Mouse (Mus musculus) limb, embryonic 15.5 days (tissue): Measurements from ENCODE around the gene Ppp6r3. TPM values are rescaled to one million over a fixed set of nuclear protein-coding genes. Genes with fewer than 3 reads are reported as not detected.

Experiments
- ATAC-seq: fragments of 200-750 bp; cut with Nextera tagmentation; 2 replicates; pipeline ENCODE4 v1.8.0; 2017; ENCODE audit warnings: low read depth, moderate TSS enrichment; ENCODE audit not compliant: insufficient number of reproducible peaks, low FRiP score, low TSS enrichment
- H3K27ac ChIP-seq: fragments of 300-500 bp; sonication (generic); 2 replicates; pipeline ENCODE4 v1.5.1; 2015; ENCODE audit warnings: moderate library complexity, mild to moderate bottlenecking, inconsistent platforms
- H3K27me3 ChIP-seq: fragments of 300-500 bp; sonication (generic); 2 replicates; pipeline ENCODE4 v1.6.1; 2015; ENCODE audit warnings: inconsistent platforms
- H3K36me3 ChIP-seq: fragments of 300-500 bp; sonication (generic); 2 replicates; pipeline ENCODE4 v1.6.1; 2015; ENCODE audit warnings: inconsistent platforms
- H3K4me1 ChIP-seq: fragments of 300-500 bp; sonication (generic); 2 replicates; pipeline ENCODE4 v1.6.1; 2015; ENCODE audit warnings: inconsistent platforms
- H3K4me2 ChIP-seq: fragments of 300-500 bp; sonication (generic); 2 replicates; pipeline ENCODE4 v1.6.1; 2015; ENCODE audit warnings: mild to moderate bottlenecking, inconsistent platforms
- H3K4me3 ChIP-seq: fragments of 300-500 bp; sonication (generic); 2 replicates; pipeline ENCODE4 v1.5.1; 2015; ENCODE audit warnings: mild to moderate bottlenecking, inconsistent platforms
- H3K9ac ChIP-seq: fragments of 300-500 bp; sonication (generic); 2 replicates; pipeline ENCODE4 v1.6.1; 2015; ENCODE audit warnings: inconsistent platforms
- H3K9me3 ChIP-seq: fragments of 300-500 bp; sonication (generic); 2 replicates; pipeline ENCODE4 v1.6.1; 2016; ENCODE audit warnings: inconsistent platforms
- WGBS: fragments of 180-500 bp; shearing (Covaris S2); methylation state at CpG from one replicate; pipeline ENCODE4 v1.1.7; 2015; 5-methylcytosine and 5-hydroxymethylcytosine counted together
- polyA plus RNA-seq: library from polyadenylated mRNA; unstranded; fragments of >200 nt; fragmentation: Nextera tagmentation; extraction: Ambion mirVana; gene quantifications from 2 replicates; pipeline ENCODE4 v1.2.1, GENCODE M21; 2015

Gene Ppp6r3
- 46.8 and 55.6 TPM in 2 replicates for polyA plus RNA-seq

DNA sequence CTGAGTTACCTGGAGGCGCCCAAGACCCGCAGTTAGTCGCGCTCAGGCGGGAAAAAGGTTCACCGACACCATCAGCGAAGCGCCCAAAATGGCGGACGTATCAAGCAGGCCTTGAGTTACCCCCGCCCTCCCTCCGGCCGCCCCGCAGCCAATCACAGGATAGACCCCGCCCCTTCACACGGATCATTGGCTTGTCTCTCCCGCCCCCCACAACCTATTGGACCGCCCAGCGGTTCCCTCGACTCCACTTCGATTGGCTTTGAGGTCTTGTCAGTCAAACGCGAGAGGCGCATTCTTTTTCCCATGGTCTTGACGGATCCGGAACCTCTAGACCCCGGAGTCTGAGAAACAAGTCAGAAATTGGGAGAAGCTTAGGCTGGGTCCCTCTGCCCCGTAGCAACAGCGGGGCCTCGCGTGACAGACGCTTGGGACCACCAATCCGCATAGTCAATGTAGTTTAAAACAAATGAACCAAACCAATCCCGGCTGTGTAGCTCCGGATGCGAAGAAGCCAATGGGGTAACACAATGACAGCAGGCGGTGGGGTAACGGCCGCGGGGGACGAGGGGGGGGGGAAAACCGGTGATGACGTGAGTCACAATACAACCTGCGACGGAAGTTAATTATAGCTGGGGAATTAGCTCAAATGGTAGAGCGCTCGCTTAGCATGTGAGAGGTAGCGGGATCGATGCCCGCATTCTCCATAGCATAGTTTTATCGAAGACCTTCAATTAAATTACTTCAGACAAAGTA lies at the start of gene Ppp6r3:
Gene Ppp6r3, minus strand, starts transcription at position 118 of the 753 bp plus-strand sequence.
- Histone ChIP-seq H3K4me3 (peak within 1 kb of the TSS; percentile 94), H3K27me3 (no peaks in the 10 kb centered on the region), H3K36me3 (no peaks in the 10 kb centered on the region), H3K4me1 (peaks cover 25% of the 10 kb centered on the region), H3K27ac (peak within 1 kb of the TSS; percentile 97), H3K4me2 (peak within 1 kb of the TSS; percentile 72), H3K9ac (peak within 1 kb of the TSS; percentile 74), H3K9me3 (no peaks in the 10 kb centered on the region)
- ATAC-seq, result peak; percentile 98
- WGBS, result under 1% methylated on average over 51 of the region's 51 CpGs

DNA sequence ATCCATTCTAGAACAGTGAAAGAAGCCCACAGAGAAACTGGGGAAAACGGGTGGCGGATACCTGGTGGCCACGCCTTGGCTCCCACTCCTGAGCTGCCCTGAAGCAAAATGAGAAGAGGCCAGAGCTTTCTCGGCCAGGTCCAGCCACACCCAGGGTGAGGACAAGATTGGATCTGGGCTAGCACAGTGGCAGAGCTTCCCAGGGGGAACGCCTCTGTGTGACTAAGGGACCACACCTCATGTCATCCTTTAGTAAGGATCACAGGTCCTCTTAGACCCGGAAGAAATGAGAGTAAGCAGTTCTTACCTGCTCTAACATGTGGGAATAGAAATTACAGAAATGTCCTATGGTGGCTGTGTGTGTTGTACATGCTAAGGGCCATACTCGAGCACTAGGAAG lies 49.6 kb upstream of the Ppp6r3 start:
- no peak for ATAC-seq
- WGBS, result 81% methylated on average over 7 of the region's 7 CpGs
- Histone ChIP-seq H3K4me3 (no peak overlapping the region), H3K36me3 (peaks cover 86% of the 10 kb centered on the region), H3K4me2 (no peak overlapping the region), H3K9ac (no peak overlapping the region), H3K9me3 (0 out of 2 replicates have a peak, but pooled peaks cover under 1% of the 10 kb centered on the region), H3K27me3 (no peaks in the 10 kb centered on the region), H3K4me1 (0 out of 2 replicates have a peak, but pooled peaks cover 4% of the 10 kb centered on the region), H3K27ac (no peak overlapping the region)

DNA sequence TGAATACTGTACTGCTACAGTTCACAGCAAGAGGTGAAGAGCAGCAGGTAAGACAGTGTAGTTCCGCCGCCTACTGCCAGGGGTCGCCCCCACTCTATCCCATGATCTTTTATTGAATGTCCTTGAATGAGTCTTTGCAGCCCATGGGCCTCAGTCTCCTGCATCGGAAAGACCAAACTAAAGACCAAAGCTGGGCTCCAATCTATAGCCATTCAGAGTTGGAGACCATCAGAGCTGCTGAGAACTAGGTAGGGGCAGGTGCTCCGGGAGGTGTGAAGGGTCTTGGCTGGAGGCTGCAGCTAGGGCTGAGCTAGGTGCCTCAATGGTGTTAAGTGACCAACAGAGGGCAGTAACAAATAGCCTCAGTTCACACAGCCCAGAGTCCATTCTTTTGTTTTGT lies 48.3 kb upstream of the Ppp6r3 start:
- Histone ChIP-seq H3K36me3 (peaks cover 86% of the 10 kb centered on the region), H3K9me3 (peaks cover 8% of the 10 kb centered on the region; the same call in 1 of the 2 replicates), H3K9ac (no peak overlapping the region), H3K4me3 (no peak overlapping the region), H3K4me1 (0 out of 2 replicates have a peak, but pooled peaks cover 4% of the 10 kb centered on the region), H3K4me2 (no peak overlapping the region), H3K27ac (0 out of 2 replicates have a peak overlapping the region, but pooled peaks have one; percentile 22), H3K27me3 (no peaks in the 10 kb centered on the region)
- 68% methylated on average over 5 of the region's 5 CpGs for WGBS
- no peak; the same call in 1 of the 2 replicates for ATAC-seq

DNA sequence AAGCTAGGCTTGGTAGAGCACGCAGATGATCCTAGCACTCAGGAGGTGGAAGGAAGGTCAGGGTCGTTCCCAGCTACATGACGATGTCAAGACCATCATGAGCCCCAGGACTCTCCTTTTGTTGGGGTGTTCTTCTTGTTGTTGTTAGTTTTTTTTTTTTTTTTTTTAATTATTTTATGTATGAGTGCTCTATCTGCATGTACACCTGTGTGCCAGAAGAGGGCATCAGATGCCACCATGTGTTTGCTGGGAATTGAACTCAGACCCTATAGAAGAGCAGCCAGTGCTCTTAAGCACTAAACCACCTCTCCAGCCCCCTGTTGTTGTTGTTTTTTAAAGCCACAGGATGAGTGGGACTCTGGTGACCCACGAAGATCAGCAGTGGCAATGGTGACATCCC lies 47.7 kb upstream of the Ppp6r3 start:
- Histone ChIP-seq H3K9ac (no peak overlapping the region), H3K27me3 (no peaks in the 10 kb centered on the region), H3K9me3 (peaks cover 8% of the 10 kb centered on the region; the same call in 1 of the 2 replicates), H3K4me3 (no peak overlapping the region), H3K4me2 (no peak overlapping the region), H3K36me3 (peaks cover 86% of the 10 kb centered on the region), H3K27ac (no peak overlapping the region), H3K4me1 (0 out of 2 replicates have a peak, but pooled peaks cover 4% of the 10 kb centered on the region)
- no peak for ATAC-seq
- WGBS, result 96% methylated on average over 4 of the region's 4 CpGs

DNA sequence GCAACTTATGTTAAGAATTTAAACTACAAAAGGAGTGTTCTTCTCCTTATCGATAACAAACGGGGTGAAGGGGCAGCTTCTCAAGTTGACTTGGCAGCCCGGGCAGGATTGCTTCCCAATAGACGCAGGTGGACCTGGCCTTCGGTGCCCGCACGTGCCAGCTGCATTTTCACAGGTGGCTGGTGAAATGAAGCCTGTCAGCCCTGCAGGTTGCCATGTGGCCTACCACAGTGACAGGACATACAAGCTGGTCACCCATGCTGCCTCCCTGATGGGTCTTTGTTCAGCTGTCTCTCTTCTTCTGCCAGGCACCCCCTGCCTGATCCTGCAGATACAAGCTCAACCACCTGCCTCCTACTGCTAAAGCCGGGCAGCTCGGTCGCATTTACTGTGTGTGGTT lies 45.3 kb upstream of the Ppp6r3 start:
- no peak overlapping the region for H3K9ac ChIP-seq
- peaks cover 8% of the 10 kb centered on the region; the same call in 1 of the 2 replicates for H3K9me3 ChIP-seq
- H3K27ac ChIP-seq, result no peak overlapping the region
- no peak overlapping the region for H3K4me2 ChIP-seq
- WGBS, result 88% methylated on average over 10 of the region's 10 CpGs
- peaks cover 80% of the 10 kb centered on the region for H3K36me3 ChIP-seq
- H3K27me3 ChIP-seq, result no peaks in the 10 kb centered on the region
- H3K4me3 ChIP-seq, result no peak overlapping the region
- H3K4me1 ChIP-seq, result 0 out of 2 replicates have a peak, but pooled peaks cover 4% of the 10 kb centered on the region
- ATAC-seq, result no peak

DNA sequence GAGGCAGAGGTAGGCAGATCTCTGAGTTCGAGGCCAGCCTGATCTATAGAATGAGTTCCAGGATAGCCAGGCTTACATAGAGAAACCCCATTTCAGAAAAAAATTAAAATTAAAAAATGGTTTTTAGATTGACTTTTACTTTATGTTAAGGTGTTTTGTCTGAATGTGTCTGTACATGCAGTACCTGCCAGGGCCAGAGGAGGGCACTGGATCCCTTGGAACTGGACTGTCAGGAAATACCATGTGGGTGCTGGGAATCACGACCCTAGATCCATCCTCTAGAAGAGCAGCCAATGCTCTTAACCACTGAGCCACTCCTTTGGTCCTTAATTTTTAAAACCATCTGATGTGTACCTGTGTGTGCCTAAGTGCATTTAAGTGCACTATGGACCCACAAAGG lies 43.8 kb upstream of the Ppp6r3 start:
- Histone ChIP-seq H3K4me1 (0 out of 2 replicates have a peak, but pooled peaks cover 2% of the 10 kb centered on the region), H3K27ac (no peak overlapping the region), H3K4me2 (no peak overlapping the region), H3K9me3 (peaks cover 8% of the 10 kb centered on the region; the same call in 1 of the 2 replicates), H3K4me3 (no peak overlapping the region), H3K36me3 (peaks cover 85% of the 10 kb centered on the region), H3K27me3 (no peaks in the 10 kb centered on the region), H3K9ac (no peak overlapping the region)
- 85% methylated on average over 2 of the region's 2 CpGs for WGBS
- ATAC-seq, result no peak

DNA sequence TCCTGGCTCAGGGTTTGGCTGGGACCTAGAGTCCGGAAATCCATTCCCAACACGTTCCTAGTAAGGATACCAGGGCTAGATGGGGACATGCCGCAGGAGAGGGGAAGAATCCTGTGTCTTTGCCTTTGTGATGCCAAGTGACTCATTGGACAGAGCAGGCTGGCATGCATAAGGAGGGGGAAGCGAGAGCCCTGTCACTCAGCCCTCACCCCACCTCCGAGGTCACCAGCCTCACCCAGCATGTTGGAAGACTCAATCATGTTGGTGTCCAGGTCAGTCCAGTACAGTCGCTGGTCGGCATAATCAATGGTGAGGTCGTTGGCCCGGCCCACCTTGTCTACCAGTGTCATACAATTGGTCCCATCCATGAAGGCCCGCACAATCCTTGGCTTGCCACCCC lies 38.4 kb upstream of the Ppp6r3 start:
- no peaks in the 10 kb centered on the region for H3K9me3 ChIP-seq
- no peaks in the 10 kb centered on the region for H3K4me1 ChIP-seq
- H3K27ac ChIP-seq, result no peak overlapping the region
- H3K9ac ChIP-seq, result no peak overlapping the region
- ATAC-seq, result no peak
- H3K27me3 ChIP-seq, result no peaks in the 10 kb centered on the region
- H3K4me3 ChIP-seq, result no peak overlapping the region
- 95% methylated on average over 10 of the region's 10 CpGs for WGBS
- no peak overlapping the region for H3K4me2 ChIP-seq
- peaks cover 89% of the 10 kb centered on the region for H3K36me3 ChIP-seq

DNA sequence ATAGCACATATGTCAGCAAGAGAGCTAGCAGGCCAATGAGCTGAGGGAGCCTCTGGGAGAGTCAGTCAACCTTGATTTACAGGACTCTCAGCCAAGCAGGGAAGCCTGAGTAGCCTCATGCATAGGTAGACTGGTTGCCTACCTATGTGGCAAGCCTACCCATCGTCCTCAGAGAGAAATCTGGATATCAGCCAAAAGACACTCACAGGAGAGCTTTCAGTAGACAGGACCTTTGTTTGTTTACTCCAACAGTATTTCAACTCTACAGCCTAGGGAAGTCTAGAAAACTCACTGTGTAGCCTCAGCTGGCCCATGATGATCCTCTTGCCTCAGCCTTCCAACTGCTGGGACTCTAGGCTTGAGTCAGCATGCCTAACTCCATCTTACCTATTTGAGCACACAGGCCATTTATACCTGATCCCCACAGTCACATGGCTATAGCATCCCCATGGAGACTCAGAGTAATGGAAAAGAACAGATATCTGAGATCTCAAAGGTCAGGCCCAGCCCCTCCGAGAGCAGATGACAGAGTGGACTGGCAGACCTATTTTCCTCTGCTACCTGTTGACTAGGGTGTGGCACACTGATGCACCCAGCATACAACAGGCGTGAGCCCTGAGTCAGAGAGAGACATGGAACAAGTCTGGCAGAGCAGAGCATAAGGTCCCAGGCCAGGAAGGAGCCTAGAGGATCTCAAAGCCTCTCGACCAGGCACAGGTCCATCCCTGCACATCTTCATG lies 37.2 kb upstream of the Ppp6r3 start:
- H3K4me1 ChIP-seq, result no peaks in the 10 kb centered on the region
- no peak for ATAC-seq
- no peaks in the 10 kb centered on the region for H3K27me3 ChIP-seq
- H3K4me2 ChIP-seq, result no peak overlapping the region
- WGBS, result 90% methylated on average over 4 of the region's 4 CpGs
- no peak overlapping the region for H3K4me3 ChIP-seq
- no peak overlapping the region for H3K27ac ChIP-seq
- peaks cover 87% of the 10 kb centered on the region for H3K36me3 ChIP-seq
- no peaks in the 10 kb centered on the region for H3K9me3 ChIP-seq
- H3K9ac ChIP-seq, result no peak overlapping the region

DNA sequence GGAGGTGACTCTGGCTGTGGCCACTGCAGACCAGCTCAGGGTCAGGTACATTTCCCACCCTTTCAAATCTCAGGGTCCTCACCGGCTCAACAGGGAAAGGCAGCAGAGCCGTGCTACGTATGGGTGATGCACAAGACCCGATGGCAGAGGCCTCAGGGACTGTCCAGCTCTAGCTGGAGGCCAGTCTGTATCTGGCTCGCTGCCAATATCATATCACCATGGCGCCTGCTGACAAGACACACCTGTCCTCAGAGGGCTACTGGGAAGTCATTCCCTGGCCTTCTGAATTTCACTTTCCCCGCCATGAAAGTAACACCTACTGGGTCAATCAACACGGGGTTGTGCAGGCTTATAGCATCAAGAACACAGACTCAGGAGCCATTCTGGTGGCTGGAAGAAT lies 36.2 kb upstream of the Ppp6r3 start:
- no peak overlapping the region for H3K9ac ChIP-seq
- no peak overlapping the region for H3K4me2 ChIP-seq
- H3K36me3 ChIP-seq, result peaks cover 84% of the 10 kb centered on the region
- no peaks in the 10 kb centered on the region for H3K9me3 ChIP-seq
- H3K4me3 ChIP-seq, result no peak overlapping the region
- no peaks in the 10 kb centered on the region for H3K27me3 ChIP-seq
- ATAC-seq, result no peak
- H3K27ac ChIP-seq, result no peak overlapping the region
- 78% methylated on average over 8 of the region's 8 CpGs for WGBS
- H3K4me1 ChIP-seq, result no peaks in the 10 kb centered on the region

DNA sequence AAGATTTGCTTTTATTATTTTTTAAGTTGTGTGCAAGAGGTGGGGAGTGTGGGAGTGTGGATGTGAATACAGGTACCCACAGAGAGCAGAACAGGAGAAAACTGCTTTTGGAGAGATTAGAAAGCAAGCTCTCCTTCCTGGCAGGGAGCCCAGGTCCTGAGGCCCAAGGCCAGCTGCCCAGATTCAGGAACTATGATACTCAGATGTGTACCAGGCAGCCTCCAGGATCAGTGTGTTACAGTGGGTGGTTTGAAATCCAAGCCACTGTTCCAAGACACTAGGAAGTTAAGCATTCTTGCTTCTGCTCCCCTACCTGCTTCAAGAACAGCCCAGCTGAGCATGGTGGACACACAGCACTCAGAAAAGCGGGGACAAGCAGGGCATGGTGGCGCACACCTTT lies 35.3 kb upstream of the Ppp6r3 start:
- no peak overlapping the region for H3K4me3 ChIP-seq
- WGBS, result 93% methylated on average over 2 of the region's 2 CpGs
- H3K27ac ChIP-seq, result no peak overlapping the region
- no peak overlapping the region for H3K9ac ChIP-seq
- no peaks in the 10 kb centered on the region for H3K9me3 ChIP-seq
- peaks cover 87% of the 10 kb centered on the region for H3K36me3 ChIP-seq
- ATAC-seq, result no peak
- no peaks in the 10 kb centered on the region for H3K4me1 ChIP-seq
- H3K27me3 ChIP-seq, result no peaks in the 10 kb centered on the region
- H3K4me2 ChIP-seq, result no peak overlapping the region

DNA sequence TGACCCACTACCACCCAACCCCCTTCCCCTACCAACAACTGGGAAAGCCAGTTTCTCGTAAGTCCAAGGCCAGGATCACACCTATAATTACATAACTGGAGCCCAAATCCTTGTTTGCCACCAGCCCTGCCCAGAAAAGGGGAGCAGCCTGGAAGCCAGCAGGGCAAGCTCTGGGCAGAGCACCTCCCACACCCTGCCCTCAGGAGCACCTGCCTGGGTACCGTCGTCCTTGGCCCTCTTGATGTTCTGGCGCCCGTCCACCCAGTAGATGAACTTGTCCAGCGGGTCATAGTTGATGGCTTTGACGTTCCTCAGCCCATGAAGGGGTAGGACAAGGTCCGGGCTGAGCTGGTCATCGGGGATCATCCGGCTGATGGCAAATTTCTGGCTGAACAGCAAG lies 34.3 kb upstream of the Ppp6r3 start:
- Histone ChIP-seq H3K27ac (no peak overlapping the region), H3K27me3 (no peaks in the 10 kb centered on the region), H3K4me2 (no peak overlapping the region), H3K9me3 (no peaks in the 10 kb centered on the region), H3K9ac (no peak overlapping the region), H3K4me3 (no peak overlapping the region), H3K36me3 (peaks cover 87% of the 10 kb centered on the region), H3K4me1 (no peaks in the 10 kb centered on the region)
- 83% methylated on average over 10 of the region's 10 CpGs for WGBS
- ATAC-seq, result no peak

DNA sequence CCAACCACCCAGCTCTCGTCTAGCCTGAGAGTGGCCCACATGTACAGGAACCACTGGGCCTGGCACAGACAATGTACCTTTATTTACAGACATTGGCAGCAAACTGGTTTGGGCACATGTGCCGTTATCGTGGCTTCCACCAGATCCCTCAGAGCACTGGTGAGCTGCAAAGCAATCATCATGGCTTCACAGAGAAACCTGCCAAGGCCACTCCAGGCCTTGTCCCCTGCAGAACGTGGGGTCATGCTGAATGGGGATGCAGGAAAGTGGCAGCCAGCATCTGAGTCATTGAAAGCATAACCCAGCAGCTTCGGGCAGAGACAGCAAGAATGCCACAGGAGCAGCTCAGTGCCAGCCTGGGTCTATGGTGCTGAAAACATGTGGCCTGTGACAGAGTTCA lies 18.8 kb upstream of the Ppp6r3 start:
- no peak overlapping the region for H3K27ac ChIP-seq
- no peaks in the 10 kb centered on the region for H3K4me1 ChIP-seq
- no peak overlapping the region for H3K4me2 ChIP-seq
- H3K9me3 ChIP-seq, result no peaks in the 10 kb centered on the region
- peaks cover 95% of the 10 kb centered on the region for H3K36me3 ChIP-seq
- no peak for ATAC-seq
- no peaks in the 10 kb centered on the region for H3K27me3 ChIP-seq
- 89% methylated on average over 5 of the region's 5 CpGs for WGBS
- H3K4me3 ChIP-seq, result no peak overlapping the region
- H3K9ac ChIP-seq, result no peak overlapping the region
